In genomic region chr4:40856571-40856970, GRCm38 (mm10) we compare ENCODE assay signal across 16 mouse cellular contexts. TPM values are rescaled to one million over a fixed set of nuclear protein-coding genes. Genes with fewer than 3 reads are reported as not detected.
DNase-seq lines count a peak whose midpoint lies in the region.
"Had no signal": no experiment of that assay in that cellular context is flagged by ENCODE, and none has a peak within 500 bp of the region (broad histone marks: within the 10 kb centered on the region; RNA-seq: fewer than 3 reads in every experiment).

No protein-coding gene starts in this region.

- DNase-seq in kidney, postnatal 10 days, result peak; percentile 4
- DNase-seq in kidney, postnatal 36 days, result no peak
- DNase-seq in ES-CJ7 (ENCODE audit: low read depth, low spot score) (peak; percentile 48), ZHBTc4 (ENCODE audit: low read depth, low spot score) (peak; percentile 47)
- DNase-seq in right cerebral cortex, postnatal 10 days (ENCODE audit: low spot score in 2 of 2), result no peak
- no peak for DNase-seq in gastrocnemius, postnatal 4 days (ENCODE audit: low spot score in 2 of 2)
- DNase-seq: adrenal gland, adult 2 months; adrenal gland, postnatal 10 days; adrenal gland, postnatal 25 days; cerebellum, adult 11 months; cerebellum, adult 18-20 months; cerebellum, adult 8-10 months; cerebellum, adult 9-11 months; cerebellum, postnatal 14 days; cerebellum, postnatal 36 days; embryo, embryonic 11 days had no signal

RNA-seq across cellular contexts. Expression of gene B4galt1, which starts 2.8 kb away (rescaled TPM):
- total RNA-seq in gastrocnemius, postnatal 4 days (2021), result 10 to 100 TPM; 89.0 to 91.4 TPM

Comparison
In these comparisons a context has a peak if more than half of its experiments do, and no peak if none do; other contexts are left out.
1. DNase-seq: peak in kidney, postnatal 10 days (single experiment), ES-CJ7 (single experiment) and ZHBTc4 (single experiment); none in kidney, postnatal 36 days (0 of 2), right cerebral cortex, postnatal 10 days (0 of 2) and gastrocnemius, postnatal 4 days (0 of 2).